Mouse (Mus musculus) ES-E14 (cell line): ENCODE results near the gene Dnmt3a.

Experiments used
- MAFK ChIP-seq: IDR thresholded peaks from 2 replicates; pipeline ENCODE4 v1.6.1; 2014; ENCODE audit warnings: mild to moderate bottlenecking, low read depth, low read length, inconsistent platforms; ENCODE audit not compliant: insufficient read depth
- ZC3H11A ChIP-seq: IDR thresholded peaks from 2 replicates; pipeline ENCODE4 v1.6.1; 2012; ENCODE audit warnings: low read depth, mild to moderate bottlenecking, inconsistent platforms, low read length, borderline replicate concordance

- TF ChIP-seq MAFK, result no peak
- TF ChIP-seq ZC3H11A, result no peak
These were observed 35.3 kb upstream of the Dnmt3a start for GRCm38 (mm10) chr12:3770546-3770945.
